Mouse (Mus musculus): ENCODE results near the gene Prcd.
A peak's percentile ranks its signal among the peaks of the same experiment; 100 is the strongest.
"Not testable (repeated sequence)": the region's sequence is repeated elsewhere in the genome, so short reads cannot be mapped to it uniquely, and the experiment has no call there.

Gene Prcd

GRCm38 (mm10) chr11:116668381-116668825 is 15.1 kb downstream of the Prcd start:
- no peak for DNase-seq (ENCODE audit: low read depth, low spot score)

- no peak for DNase-seq (ENCODE audit: low read depth, low spot score)
Measured at GRCm38 (mm10) chr11:116668839-116669238, 15.5 kb downstream of the Prcd start.

- DNase-seq (ENCODE audit: low read depth, low spot score), result no peak
Measured at GRCm38 (mm10) chr11:116669316-116669715, 16.0 kb downstream of the Prcd start.

- no peak for DNase-seq (ENCODE audit: low read depth, low spot score)
Measured at GRCm38 (mm10) chr11:116669787-116670365, 16.5 kb downstream of the Prcd start.

- DNase-seq (ENCODE audit: low read depth, low spot score), result no peak
Measured at GRCm38 (mm10) chr11:116670386-116670785, 17.1 kb downstream of the Prcd start.

GRCm38 (mm10) chr11:116671112-116671844 is 17.9 kb downstream of the Prcd start:
- DNase-seq (ENCODE audit: low read depth, low spot score), result peak; percentile 93

GRCm38 (mm10) chr11:116671845-116672434 is 18.6 kb downstream of the Prcd start:
- DNase-seq (ENCODE audit: low read depth, low spot score), result no peak

- no peak for DNase-seq (ENCODE audit: low read depth, low spot score)
Measured at GRCm38 (mm10) chr11:116672595-116672994, 19.3 kb downstream of the Prcd start.

- DNase-seq (ENCODE audit: low read depth, low spot score), result no peak
Measured at GRCm38 (mm10) chr11:116673410-116673809, 20.1 kb downstream of the Prcd start.

GRCm38 (mm10) chr11:116674616-116675379 is 21.5 kb downstream of the Prcd start:
- DNase-seq (ENCODE audit: low read depth, low spot score), result no peak

GRCm38 (mm10) chr11:116675429-116675828 is 22.1 kb downstream of the Prcd start:
- DNase-seq (ENCODE audit: low read depth, low spot score), result not testable (repeated sequence)

GRCm38 (mm10) chr11:116676175-116676976 is 23.0 kb downstream of the Prcd start:
- no peak for DNase-seq (ENCODE audit: low read depth, low spot score)

GRCm38 (mm10) chr11:116677711-116678441 is 24.5 kb downstream of the Prcd start:
- DNase-seq (ENCODE audit: low read depth, low spot score), result no peak

GRCm38 (mm10) chr11:116679148-116679547 is 25.8 kb downstream of the Prcd start:
- DNase-seq (ENCODE audit: low read depth, low spot score), result no peak

GRCm38 (mm10) chr11:116680321-116681091 is 27.2 kb downstream of the Prcd start:
- no peak for DNase-seq (ENCODE audit: low read depth, low spot score)

GRCm38 (mm10) chr11:116681147-116681546 is 27.8 kb downstream of the Prcd start:
- DNase-seq (ENCODE audit: low read depth, low spot score), result no peak

GRCm38 (mm10) chr11:116682501-116683144 is 29.3 kb downstream of the Prcd start:
- DNase-seq (ENCODE audit: low read depth, low spot score), result no peak

- DNase-seq (ENCODE audit: low read depth, low spot score), result no peak
Measured at GRCm38 (mm10) chr11:116683777-116684176, 30.4 kb downstream of the Prcd start.

GRCm38 (mm10) chr11:116685729-116686128 is 32.4 kb downstream of the Prcd start:
- no peak for DNase-seq (ENCODE audit: low read depth, low spot score)

Data from retina, adult 2 months (tissue).